Mouse (Mus musculus): Measurements from ENCODE around the gene Zfand6.

- TF ChIP-seq CTCF (IDR thresholded peaks at IDR 0.05; ENCODE audit: borderline replicate concordance, extremely low read depth, insufficient read depth, insufficient read length) (no peak), POLR2A (IDR thresholded peaks at IDR 0.05; ENCODE audit: borderline replicate concordance, extremely low read depth, insufficient read depth, insufficient read length, poor library complexity, severe bottlenecking) (no peak)
Observed at GRCm38 (mm10) chr7:84687653-84688580, 1.8 kb downstream of the Zfand6 start.
